Mouse (Mus musculus) hindbrain, embryonic 13.5 days (tissue): ENCODE results near the gene Cenpu. TPM values are rescaled to one million over a fixed set of nuclear protein-coding genes. Genes with fewer than 3 reads are reported as not detected.

Experiments
- ATAC-seq: fragments of 200-750 bp; cut with Nextera tagmentation; 2 replicates; pipeline ENCODE4 v1.8.0; 2017; ENCODE audit warnings: moderate TSS enrichment; ENCODE audit not compliant: low FRiP score
- H3K27ac ChIP-seq: fragments of 300-500 bp; sonication (generic); 2 replicates; pipeline ENCODE4 v1.5.1; 2015; ENCODE audit warnings: inconsistent platforms, mild to moderate bottlenecking, moderate library complexity
- H3K27me3 ChIP-seq: fragments of 300-500 bp; sonication (generic); 2 replicates; pipeline ENCODE4 v1.6.1; 2015; ENCODE audit warnings: mild to moderate bottlenecking, inconsistent platforms
- H3K36me3 ChIP-seq: fragments of 300-500 bp; sonication (generic); 2 replicates; pipeline ENCODE4 v1.6.1; 2015; ENCODE audit warnings: mild to moderate bottlenecking, inconsistent platforms
- H3K4me1 ChIP-seq: fragments of 300-500 bp; sonication (generic); replicated peaks from 2 replicates; pipeline ENCODE4 v1.6.1; 2015; ENCODE audit warnings: inconsistent platforms
- H3K4me2 ChIP-seq: fragments of 300-500 bp; sonication (generic); 2 replicates; pipeline ENCODE4 v1.6.1; 2015; ENCODE audit warnings: inconsistent platforms, mild to moderate bottlenecking, moderate library complexity
- H3K4me3 ChIP-seq: fragments of 300-500 bp; sonication (generic); 2 replicates; pipeline ENCODE4 v1.5.1; 2015; ENCODE audit warnings: mild to moderate bottlenecking, inconsistent platforms
- H3K9ac ChIP-seq: fragments of 300-500 bp; sonication (generic); 2 replicates; pipeline ENCODE4 v1.6.1; 2015; ENCODE audit warnings: mild to moderate bottlenecking, inconsistent platforms
- H3K9me3 ChIP-seq: fragments of 300-500 bp; sonication (generic); 2 replicates; pipeline ENCODE4 v1.6.1; 2016; ENCODE audit warnings: inconsistent platforms
- WGBS: fragments of 180-500 bp; shearing (Covaris S2); methylation state at CpG from one replicate; pipeline ENCODE4 v1.1.7; 2015; 5-methylcytosine and 5-hydroxymethylcytosine counted together
- polyA plus RNA-seq: library from polyadenylated mRNA; unstranded; fragments of >200 nt; fragmentation: Nextera tagmentation; extraction: Ambion mirVana; gene quantifications from 2 replicates; pipeline ENCODE4 v1.2.1, GENCODE M21; 2015

Cenpu gene
- polyA plus RNA-seq, 1 experiment from 2014 or later = 7.2 TPM

DNA sequence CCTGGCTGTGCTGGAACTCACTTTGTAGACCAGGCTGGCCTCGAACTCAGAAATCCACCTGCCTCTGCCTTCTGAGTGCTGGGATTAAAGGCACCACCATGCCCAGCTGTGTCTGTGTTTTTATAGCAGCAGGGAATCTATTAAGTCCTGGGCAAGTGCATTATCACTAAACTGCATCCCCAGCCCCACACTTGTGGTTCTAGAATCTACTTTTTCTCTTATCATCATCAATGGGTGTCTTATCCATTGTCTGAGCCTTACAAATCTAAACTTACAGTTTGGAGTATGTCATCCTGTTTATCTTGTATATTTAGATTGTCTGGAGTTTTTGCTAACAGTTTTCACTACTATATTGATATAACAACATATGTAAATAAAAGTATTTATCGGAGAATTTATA lies 36.8 kb downstream of the Cenpu start:
- Histone ChIP-seq H3K36me3 (no peaks in the 10 kb centered on the region), H3K4me2 (no peak overlapping the region), H3K27me3 (no peaks in the 10 kb centered on the region), H3K9ac (no peak overlapping the region), H3K9me3 (no peaks in the 10 kb centered on the region), H3K4me3 (no peak overlapping the region), H3K27ac (no peak overlapping the region), H3K4me1 (no peaks in the 10 kb centered on the region)
- ATAC-seq = no peak
- 97% methylated on average over 2 of the region's 2 CpGs for WGBS

DNA sequence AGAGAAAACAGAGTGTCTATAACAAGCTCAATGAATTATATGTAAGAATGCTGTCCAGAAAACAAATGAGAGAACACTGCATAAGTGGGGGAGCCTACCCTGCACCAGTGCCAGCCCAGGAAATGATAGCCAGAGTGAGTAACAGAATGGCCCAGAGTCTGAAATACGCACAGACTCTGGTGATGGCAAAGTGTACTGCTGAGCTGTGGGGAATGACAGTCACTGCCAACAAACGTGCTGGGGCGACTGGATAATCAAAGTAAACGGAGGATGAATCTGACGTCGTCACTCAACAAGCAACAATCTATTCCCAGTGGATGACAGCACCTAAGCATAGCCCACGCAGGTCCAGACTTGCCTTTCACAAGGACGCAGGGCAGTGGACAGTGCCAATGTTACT lies 41.2 kb downstream of the Cenpu start:
- Histone ChIP-seq H3K9me3 (no peaks in the 10 kb centered on the region), H3K36me3 (no peaks in the 10 kb centered on the region), H3K4me2 (no peak overlapping the region), H3K27ac (no peak overlapping the region), H3K27me3 (no peaks in the 10 kb centered on the region), H3K9ac (no peak overlapping the region), H3K4me1 (no peaks in the 10 kb centered on the region), H3K4me3 (no peak overlapping the region)
- 82% methylated on average over 8 of the region's 8 CpGs for WGBS
- no peak for ATAC-seq

GRCm38 (mm10) chr8:46593772-46594171 lies 41.9 kb downstream of the Cenpu start:
- no peaks in the 10 kb centered on the region for H3K4me1 ChIP-seq
- H3K4me2 ChIP-seq = no peak overlapping the region
- H3K27ac ChIP-seq = no peak overlapping the region
- no peak overlapping the region for H3K9ac ChIP-seq
- H3K9me3 ChIP-seq = no peaks in the 10 kb centered on the region
- no peaks in the 10 kb centered on the region for H3K27me3 ChIP-seq
- WGBS = 88% methylated on average over 2 of the region's 2 CpGs
- no peak for ATAC-seq
- H3K36me3 ChIP-seq = no peaks in the 10 kb centered on the region
- H3K4me3 ChIP-seq = no peak overlapping the region

- 93% methylated on average over 2 of the region's 2 CpGs for WGBS
- Histone ChIP-seq H3K4me3 (no peak overlapping the region), H3K27ac (no peak overlapping the region), H3K36me3 (no peaks in the 10 kb centered on the region), H3K9me3 (no peaks in the 10 kb centered on the region), H3K27me3 (no peaks in the 10 kb centered on the region), H3K4me1 (no peaks in the 10 kb centered on the region), H3K4me2 (no peak overlapping the region), H3K9ac (no peak overlapping the region)
- no peak for ATAC-seq
Observed at GRCm38 (mm10) chr8:46595593-46595992, 43.8 kb downstream of the Cenpu start.

DNA sequence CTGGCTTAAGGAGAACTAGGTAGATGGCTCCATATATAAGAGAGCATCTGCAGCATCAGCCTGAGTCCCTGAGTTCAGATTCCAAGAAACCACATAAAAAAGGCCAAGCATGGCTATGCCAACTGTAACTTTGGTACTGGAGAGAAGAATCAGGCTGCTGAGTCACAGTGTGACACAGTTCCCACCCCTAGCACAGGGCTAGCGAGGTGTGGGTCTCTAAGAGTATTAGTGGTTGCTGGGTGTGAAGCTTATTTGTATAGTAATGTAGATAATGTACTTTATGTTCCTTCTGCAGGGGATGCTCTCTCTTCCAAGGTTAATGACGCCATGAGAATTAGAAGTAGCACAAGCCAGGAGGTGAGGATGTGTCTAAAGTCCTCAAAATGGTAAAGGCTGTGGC lies 44.7 kb downstream of the Cenpu start:
- ATAC-seq = no peak
- H3K4me3 ChIP-seq = no peak overlapping the region
- H3K4me1 ChIP-seq = no peaks in the 10 kb centered on the region
- no peaks in the 10 kb centered on the region for H3K36me3 ChIP-seq
- no peaks in the 10 kb centered on the region for H3K27me3 ChIP-seq
- 86% methylated on average over 2 of the region's 2 CpGs for WGBS
- no peak overlapping the region for H3K27ac ChIP-seq
- H3K9ac ChIP-seq = no peak overlapping the region
- no peaks in the 10 kb centered on the region for H3K9me3 ChIP-seq
- H3K4me2 ChIP-seq = no peak overlapping the region

- no peak for ATAC-seq
- Histone ChIP-seq H3K4me3 (no peak overlapping the region), H3K36me3 (no peaks in the 10 kb centered on the region), H3K4me1 (no peaks in the 10 kb centered on the region), H3K27me3 (no peaks in the 10 kb centered on the region), H3K27ac (no peak overlapping the region), H3K9me3 (no peaks in the 10 kb centered on the region), H3K9ac (no peak overlapping the region), H3K4me2 (no peak overlapping the region)
- WGBS = 83% methylated on average over 2 of the region's 2 CpGs
Observed at GRCm38 (mm10) chr8:46597411-46597810, 45.6 kb downstream of the Cenpu start.

DNA sequence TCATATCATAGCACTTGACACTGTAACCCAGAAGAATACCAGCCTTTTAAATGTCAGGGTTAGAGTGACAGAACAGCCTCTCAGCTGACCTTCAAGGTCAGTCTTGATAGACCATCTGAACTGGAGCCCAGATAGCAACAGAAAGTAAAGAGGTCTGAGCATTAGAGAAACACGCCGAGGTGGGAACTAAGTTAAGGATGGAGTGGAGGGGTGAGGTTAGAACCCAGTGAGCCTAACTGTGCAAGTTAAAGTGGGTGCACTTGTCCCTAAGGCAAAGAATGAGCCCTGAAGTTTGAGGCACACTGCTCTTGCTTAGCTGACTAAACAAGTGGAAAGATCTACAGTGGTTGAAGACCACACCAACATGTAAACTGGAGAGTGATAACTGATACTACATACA lies 46.3 kb downstream of the Cenpu start:
- no peaks in the 10 kb centered on the region for H3K36me3 ChIP-seq
- no peak overlapping the region for H3K27ac ChIP-seq
- H3K27me3 ChIP-seq = no peaks in the 10 kb centered on the region
- no peak for ATAC-seq
- H3K9me3 ChIP-seq = no peaks in the 10 kb centered on the region
- H3K4me2 ChIP-seq = no peak overlapping the region
- no peaks in the 10 kb centered on the region for H3K4me1 ChIP-seq
- H3K9ac ChIP-seq = no peak overlapping the region
- H3K4me3 ChIP-seq = no peak overlapping the region
- 95% methylated on average over 2 of the region's 2 CpGs for WGBS

DNA sequence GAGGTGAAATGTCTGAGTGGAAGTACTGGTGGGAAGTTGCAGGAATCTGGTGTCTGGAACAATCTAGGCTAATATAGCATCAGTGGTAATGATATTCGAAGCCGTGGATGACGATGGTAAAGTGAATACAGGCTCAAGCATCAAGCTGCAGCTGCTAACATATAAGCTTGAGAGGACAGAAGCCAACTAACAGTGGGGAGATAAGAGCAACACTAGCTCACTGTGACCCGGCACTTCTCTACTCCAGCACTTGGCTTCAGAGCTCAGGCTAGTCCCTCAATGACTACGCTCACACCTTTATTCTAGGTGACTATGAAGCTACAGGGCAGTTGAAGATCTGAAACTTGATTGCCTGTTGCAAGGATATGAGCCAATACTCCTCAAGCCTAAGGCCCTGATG lies 46.9 kb downstream of the Cenpu start:
- Histone ChIP-seq H3K4me3 (no peak overlapping the region), H3K4me1 (no peaks in the 10 kb centered on the region), H3K27ac (no peak overlapping the region), H3K4me2 (no peak overlapping the region), H3K27me3 (no peaks in the 10 kb centered on the region), H3K36me3 (no peaks in the 10 kb centered on the region), H3K9me3 (no peaks in the 10 kb centered on the region), H3K9ac (no peak overlapping the region)
- ATAC-seq = no peak
- 95% methylated on average over 5 of the region's 5 CpGs for WGBS

GRCm38 (mm10) chr8:46599314-46599904 lies 47.6 kb downstream of the Cenpu start:
- Histone ChIP-seq H3K9ac (no peak overlapping the region), H3K4me3 (no peak overlapping the region), H3K4me1 (no peaks in the 10 kb centered on the region), H3K27ac (no peak overlapping the region), H3K27me3 (no peaks in the 10 kb centered on the region), H3K36me3 (no peaks in the 10 kb centered on the region), H3K9me3 (no peaks in the 10 kb centered on the region), H3K4me2 (no peak overlapping the region)
- 95% methylated on average over 7 of the region's 7 CpGs for WGBS
- ATAC-seq = no peak

DNA sequence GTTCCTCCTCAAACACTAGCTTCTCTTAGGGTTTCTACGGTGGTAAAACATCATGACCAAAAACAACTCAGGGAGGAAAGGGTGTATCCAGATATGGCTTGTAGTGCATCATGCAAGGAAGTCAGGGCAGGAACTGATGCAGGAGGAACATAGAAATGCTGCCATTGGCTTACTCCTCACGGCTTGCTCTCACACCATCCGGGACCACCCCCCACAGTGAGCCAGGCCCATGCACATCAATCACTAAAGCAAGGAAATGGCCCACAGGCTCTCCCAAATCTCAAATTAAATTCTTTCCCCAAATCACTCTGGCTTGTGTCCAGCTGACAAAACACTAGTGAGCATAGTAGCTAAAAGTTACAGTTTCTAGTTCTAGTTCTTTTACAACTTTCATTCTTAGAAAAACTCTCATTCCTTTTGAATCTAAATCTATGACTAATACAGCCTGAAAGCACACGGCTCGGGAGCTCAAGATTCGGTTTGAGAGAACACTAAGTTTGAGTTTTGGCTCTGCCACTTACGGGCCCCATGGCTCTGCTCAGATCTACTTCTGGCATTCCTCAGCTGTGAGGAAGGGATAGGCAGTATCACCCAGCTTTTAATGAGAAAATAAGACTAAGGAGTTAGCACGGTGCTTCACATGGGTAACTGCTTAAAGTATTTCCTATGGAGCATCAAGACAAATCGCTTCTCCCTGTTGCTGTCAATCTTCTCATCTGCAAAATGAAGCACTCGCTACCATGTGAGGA lies 49.3 kb downstream of the Cenpu start:
- no peak overlapping the region for H3K9ac ChIP-seq
- no peak overlapping the region for H3K27ac ChIP-seq
- H3K4me1 ChIP-seq = no peaks in the 10 kb centered on the region
- WGBS = 65% methylated on average over 10 of the region's 10 CpGs
- H3K9me3 ChIP-seq = no peaks in the 10 kb centered on the region
- peaks cover 7% of the 10 kb centered on the region for H3K36me3 ChIP-seq
- no peaks in the 10 kb centered on the region for H3K27me3 ChIP-seq
- no peak overlapping the region for H3K4me3 ChIP-seq
- H3K4me2 ChIP-seq = no peak overlapping the region
- ATAC-seq = no peak

- Histone ChIP-seq H3K4me1 (no peaks in the 10 kb centered on the region), H3K9me3 (no peaks in the 10 kb centered on the region), H3K4me2 (no peak overlapping the region), H3K9ac (no peak overlapping the region), H3K4me3 (no peak overlapping the region), H3K27ac (no peak overlapping the region), H3K36me3 (peaks cover 7% of the 10 kb centered on the region), H3K27me3 (no peaks in the 10 kb centered on the region)
- ATAC-seq = no peak
- WGBS = 92% methylated on average over 5 of the region's 5 CpGs
Observed at GRCm38 (mm10) chr8:46603587-46603986, 51.8 kb downstream of the Cenpu start.

- Histone ChIP-seq H3K9ac (no peak overlapping the region), H3K27ac (no peak overlapping the region), H3K36me3 (peaks cover 7% of the 10 kb centered on the region), H3K4me2 (no peak overlapping the region), H3K4me3 (no peak overlapping the region), H3K27me3 (no peaks in the 10 kb centered on the region), H3K9me3 (no peaks in the 10 kb centered on the region), H3K4me1 (no peaks in the 10 kb centered on the region)
- ATAC-seq = no peak
- WGBS = 93% methylated on average over 1 of the region's 1 CpGs
Observed at GRCm38 (mm10) chr8:46606930-46607329, 55.1 kb downstream of the Cenpu start.

GRCm38 (mm10) chr8:46611557-46611956 lies 59.7 kb downstream of the Cenpu start:
- no peak for ATAC-seq

More at GRCm38 (mm10) chr8:46611557-46611956, 59.7 kb downstream of the Cenpu start:
- no peaks in the 10 kb centered on the region for H3K9me3 ChIP-seq
- H3K27me3 ChIP-seq = no peaks in the 10 kb centered on the region
- no peak overlapping the region for H3K27ac ChIP-seq
- H3K9ac ChIP-seq = no peak overlapping the region
- H3K36me3 ChIP-seq = no peaks in the 10 kb centered on the region; the same call in 1 of the 2 replicates
- no peak overlapping the region for H3K4me3 ChIP-seq
- H3K4me1 ChIP-seq = peaks cover 8% of the 10 kb centered on the region
- no peak overlapping the region for H3K4me2 ChIP-seq
- WGBS = 95% methylated on average over 8 of the region's 8 CpGs
